Mouse (Mus musculus) granulocyte monocyte progenitor cell, adult 5-6 weeks (primary cell): Measurements from ENCODE around the gene Olfr365. TPM values are rescaled to one million over a fixed set of nuclear protein-coding genes. Genes with fewer than 3 reads are reported as not detected.

Experiments
- ATAC-seq: replicated peaks from 2 replicates; pipeline ENCODE4 v1.8.0; 2016; ENCODE audit warnings: mild to moderate bottlenecking, moderate TSS enrichment, inconsistent platforms; ENCODE audit not compliant: poor library complexity, severe bottlenecking
- total RNA-seq, 2 experiments: library from RNA; stranded (forward) in 1 of 2; stranded (reverse) in 1 of 2; fragments of 200-712, 200-1000 nt in 1 of 2; fragments of >200 nt in 1 of 2; fragmentation: Nextera tagmentation in 1 of 2; gene quantifications; 2 replicates each; pipeline ENCODE4 v1.2.3; 2014 to 2017

The Olfr365 gene
- total RNA-seq (2014; fragmentation: Nextera tagmentation) = not detected in 2 replicates
- total RNA-seq (2017) = not detected in 2 replicates

DNA sequence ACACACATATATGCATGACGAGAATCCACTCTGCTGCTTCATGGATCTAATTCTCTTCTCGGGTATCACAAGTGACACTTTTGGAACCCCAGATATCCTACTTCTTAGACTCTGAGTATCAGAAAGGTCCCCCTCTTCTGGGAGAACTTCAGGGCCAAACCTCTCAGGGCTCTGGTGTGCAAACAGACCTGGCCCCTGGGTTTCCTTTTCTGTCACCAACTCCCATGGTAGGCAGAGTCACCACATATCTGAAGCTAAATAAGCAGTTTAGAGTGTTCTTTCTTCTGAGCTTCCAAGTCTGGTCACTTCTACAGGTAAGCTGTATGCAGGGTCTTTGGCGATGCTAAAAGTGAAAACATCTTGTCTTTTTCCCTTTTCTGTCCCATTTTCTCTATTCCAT lies at the start of gene Olfr365:
TSS of gene Olfr365 (plus strand) at position 301 of the 400 bp plus-strand sequence.
- ATAC-seq = no peak

- no peak for ATAC-seq
Observed at GRCm38 (mm10) chr2:37139022-37139421, 49.0 kb upstream of the Olfr365 start, which contains the start of gene Olfr364-ps1. Gene Olfr364-ps1, plus strand, starts transcription at chr2:37139322.

GRCm38 (mm10) chr2:37211274-37211673 lies 23.3 kb downstream of the Olfr365 start, which contains the start of gene Olfr366:
Gene Olfr366, plus strand, starts transcription at chr2:37211574.
- ATAC-seq = no peak

Other genes with a start within 250 kb of the Olfr365 start
- gene Olfr357, start 194.4 kb upstream of the Olfr365 start, total RNA-seq (2014; fragmentation: Nextera tagmentation) = not detected in 2 replicates
- not detected in 2 replicates for gene Olfr357, start 194.4 kb upstream of the Olfr365 start, total RNA-seq (2017)
- gene Olfr358, start 178.9 kb upstream of the Olfr365 start, total RNA-seq (2014; fragmentation: Nextera tagmentation) = not detected in 2 replicates
- gene Olfr358, start 178.9 kb upstream of the Olfr365 start, total RNA-seq (2017) = not detected in 2 replicates
- not detected in 2 replicates for gene Olfr360, start 122.5 kb upstream of the Olfr365 start, total RNA-seq (2014; fragmentation: Nextera tagmentation)
- not detected in 2 replicates for gene Olfr360, start 122.5 kb upstream of the Olfr365 start, total RNA-seq (2017)
- not detected in 2 replicates for gene Olfr361, start 98.9 kb upstream of the Olfr365 start, total RNA-seq (2014; fragmentation: Nextera tagmentation)
- not detected in 2 replicates for gene Olfr361, start 98.9 kb upstream of the Olfr365 start, total RNA-seq (2017)
- gene Olfr362, start 70.3 kb upstream of the Olfr365 start, total RNA-seq (2014; fragmentation: Nextera tagmentation) = not detected in 2 replicates
- gene Olfr362, start 70.3 kb upstream of the Olfr365 start, total RNA-seq (2017) = not detected in 2 replicates
- gene Olfr364-ps1, start 48.9 kb upstream of the Olfr365 start, total RNA-seq (2014; fragmentation: Nextera tagmentation) = not detected in 2 replicates
- not detected in 2 replicates for gene Olfr364-ps1, start 48.9 kb upstream of the Olfr365 start, total RNA-seq (2017)
- not detected in 2 replicates for gene Olfr366, start 23.4 kb downstream of the Olfr365 start, total RNA-seq (2014; fragmentation: Nextera tagmentation)
- gene Olfr366, start 23.4 kb downstream of the Olfr365 start, total RNA-seq (2017) = not detected in 2 replicates
- not detected in 2 replicates for gene Olfr368, start 138.3 kb downstream of the Olfr365 start, total RNA-seq (2014; fragmentation: Nextera tagmentation)
- gene Olfr368, start 138.3 kb downstream of the Olfr365 start, total RNA-seq (2017) = not detected in 2 replicates
- gene Pdcl, start 171.1 kb downstream of the Olfr365 start, total RNA-seq (2014; fragmentation: Nextera tagmentation) = 17.2 and 19.5 TPM in 2 replicates
- 66.6 and 74.6 TPM in 2 replicates for gene Pdcl, start 171.1 kb downstream of the Olfr365 start, total RNA-seq (2017)
- gene Rc3h2, start 234.7 kb downstream of the Olfr365 start, total RNA-seq (2014; fragmentation: Nextera tagmentation) = 27.2 and 33.1 TPM in 2 replicates
- gene Rc3h2, start 234.7 kb downstream of the Olfr365 start, total RNA-seq (2017) = 28.5 and 28.9 TPM in 2 replicates